Mouse (Mus musculus) myocyte (in vitro differentiated cells): Measurements from ENCODE around the gene Gatad1. TPM values are rescaled to one million over a fixed set of nuclear protein-coding genes. Genes with fewer than 3 reads are reported as not detected.

Source experiments
- H3K27me3 ChIP-seq: one replicate; pipeline ENCODE4 v1.6.1; 2011; ENCODE audit not compliant: control insufficient read depth, insufficient read depth, insufficient read length
- H3K36me3 ChIP-seq: one replicate; pipeline ENCODE4 v1.6.1; 2011; ENCODE audit not compliant: control insufficient read depth, insufficient read depth
- H3K4me2 ChIP-seq: one replicate; pipeline ENCODE4 v1.6.1; 2011; ENCODE audit warnings: low read depth, control low read depth
- H3K4me3 ChIP-seq: one replicate; pipeline ENCODE4 v1.5.1; 2011; ENCODE audit warnings: mild to moderate bottlenecking, control low read depth, moderate library complexity
- H3K79me2 ChIP-seq: one replicate; pipeline ENCODE4 v1.6.1; 2011; ENCODE audit not compliant: control insufficient read depth, insufficient read depth
- H3ac ChIP-seq: one replicate; pipeline ENCODE4 v1.6.1; 2011; ENCODE audit not compliant: control insufficient read depth, insufficient read length
- CEBPB ChIP-seq: IDR thresholded peaks from 2 replicates; pipeline ENCODE4 v1.6.1; 2011; ENCODE audit warnings: mild to moderate bottlenecking, moderate library complexity; ENCODE audit not compliant: poor library complexity, insufficient read depth, severe bottlenecking
- E2F4 ChIP-seq: IDR thresholded peaks from one replicate; pipeline ENCODE4 v1.6.1; 2011; ENCODE audit warnings: mild to moderate bottlenecking, control low read depth, moderate library complexity; ENCODE audit not compliant: insufficient read depth
- MAX ChIP-seq: IDR thresholded peaks from one replicate; pipeline ENCODE4 v1.6.1; 2011; ENCODE audit warnings: low read depth, mild to moderate bottlenecking, control low read depth
- MYOD1 ChIP-seq, 3 experiments: IDR thresholded peaks; one replicate each; pipeline ENCODE4 v1.6.1; 2011; ENCODE audit warnings: control low read depth in 2 of 3, low read depth in 2 of 3, mild to moderate bottlenecking in 2 of 3, moderate library complexity in 1 of 3; ENCODE audit not compliant: insufficient read length in 2 of 3, control insufficient read depth in 1 of 3
- MYOG ChIP-seq, 3 experiments: IDR thresholded peaks; one replicate each; pipeline ENCODE4 v1.6.1; 2011; ENCODE audit warnings: control low read depth in 2 of 3, low read depth in 2 of 3, mild to moderate bottlenecking in 2 of 3; ENCODE audit not compliant: insufficient read length in 2 of 3, control insufficient read depth in 1 of 3, insufficient read depth in 1 of 3
- POLR2A ChIP-seq: IDR thresholded peaks from one replicate; pipeline ENCODE4 v1.6.1; 2011; ENCODE audit warnings: low read depth, mild to moderate bottlenecking, control low read depth, moderate library complexity; ENCODE audit not compliant: insufficient read length
- POLR2AphosphoS2 ChIP-seq: IDR thresholded peaks from one replicate; pipeline ENCODE4 v1.6.1; 2011; ENCODE audit warnings: low read depth, control low read depth; ENCODE audit not compliant: insufficient read length
- REST ChIP-seq: IDR thresholded peaks from one replicate; pipeline ENCODE4 v1.6.1; 2011; ENCODE audit warnings: mild to moderate bottlenecking, control low read depth, moderate library complexity; ENCODE audit not compliant: insufficient read depth, insufficient read length
- SRF ChIP-seq: IDR thresholded peaks from one replicate; pipeline ENCODE4 v1.6.1; 2011; ENCODE audit warnings: low read depth; ENCODE audit not compliant: control insufficient read depth, insufficient read length
- TCF12 ChIP-seq: IDR thresholded peaks from one replicate; pipeline ENCODE4 v1.6.1; 2011; ENCODE audit warnings: mild to moderate bottlenecking, control low read depth; ENCODE audit not compliant: poor library complexity, insufficient read depth, severe bottlenecking
- TCF3 ChIP-seq: IDR thresholded peaks from one replicate; pipeline ENCODE4 v1.6.1; 2011; ENCODE audit warnings: low read depth, control low read depth; ENCODE audit not compliant: insufficient read length
- USF1 ChIP-seq: IDR thresholded peaks from one replicate; pipeline ENCODE4 v1.6.1; 2011; ENCODE audit warnings: low read depth, mild to moderate bottlenecking, control low read depth, moderate library complexity
- polyA plus RNA-seq: library from polyadenylated mRNA; unstranded; fragments of >200 nt; fragmentation: generic; extraction: Trizol; gene quantifications from one replicate; pipeline ENCODE4 v1.2.1, GENCODE M21; 2012; ENCODE audit warnings: missing spikeins

The Gatad1 gene
- polyA plus RNA-seq, 1 experiment: 89.9 TPM

- Histone ChIP-seq H3K79me2 (no peaks in the 10 kb centered on the region), H3K4me3 (no peak overlapping the region), H3K36me3 (peaks cover 7% of the 10 kb centered on the region), H3K4me2 (no peak overlapping the region), H3ac (no peak overlapping the region), H3K27me3 (no peaks in the 10 kb centered on the region)
- no peak for TF ChIP-seq MYOG (IDR thresholded peaks at IDR 0.05; ENCODE audit: control insufficient read depth in 1 of 3, insufficient read depth in 1 of 3, insufficient read length in 2 of 3, low read depth in 2 of 3)
These were observed 56.2 kb downstream of the Gatad1 start for GRCm38 (mm10) chr5:3600790-3601189.

- H3K79me2 ChIP-seq: peaks cover 4% of the 10 kb centered on the region
- H3K36me3 ChIP-seq: peaks cover 7% of the 10 kb centered on the region
- H3K27me3 ChIP-seq: no peaks in the 10 kb centered on the region
- TF ChIP-seq SRF (no peak), USF1 (no peak), CEBPB (no peak), POLR2A (no peak), REST (no peak)
- H3ac ChIP-seq: no peak overlapping the region
- H3K4me3 ChIP-seq: no peak overlapping the region
- no peak overlapping the region for H3K4me2 ChIP-seq
These were observed 56.7 kb downstream of the Gatad1 start for GRCm38 (mm10) chr5:3600298-3600697.

- TF ChIP-seq TCF12: no peak
- TF ChIP-seq MYOG (IDR thresholded peaks at IDR 0.05; ENCODE audit: control insufficient read depth in 1 of 3, insufficient read depth in 1 of 3, insufficient read length in 2 of 3, low read depth in 2 of 3): no peak
- no peak for TF ChIP-seq SRF
- TF ChIP-seq CEBPB: no peak
- TF ChIP-seq TCF3: no peak
- TF ChIP-seq POLR2AphosphoS2: no peak
- no peak for TF ChIP-seq MYOD1 (IDR thresholded peaks at IDR 0.05; ENCODE audit: control insufficient read depth in 1 of 3, insufficient read length in 2 of 3, low read depth in 2 of 3)
- H3K27me3 ChIP-seq: no peaks in the 10 kb centered on the region
- H3K36me3 ChIP-seq: no peaks in the 10 kb centered on the region
- H3K4me2 ChIP-seq: no peak overlapping the region
- H3K79me2 ChIP-seq: peaks cover 7% of the 10 kb centered on the region
- no peak overlapping the region for H3K4me3 ChIP-seq
- no peak overlapping the region for H3ac ChIP-seq
These were observed 58.2 kb downstream of the Gatad1 start for GRCm38 (mm10) chr5:3598766-3599165.

GRCm38 (mm10) chr5:3597171-3597570, 59.8 kb downstream of the Gatad1 start:
- TF ChIP-seq TCF3 (no peak), REST (no peak), CEBPB (no peak), TCF12 (no peak), MAX (no peak), MYOG (IDR thresholded peaks at IDR 0.05; ENCODE audit: control insufficient read depth in 1 of 3, insufficient read depth in 1 of 3, insufficient read length in 2 of 3, low read depth in 2 of 3) (no peak), POLR2AphosphoS2 (no peak), E2F4 (no peak), USF1 (no peak), MYOD1 (IDR thresholded peaks at IDR 0.05; ENCODE audit: control insufficient read depth in 1 of 3, insufficient read length in 2 of 3, low read depth in 2 of 3) (no peak), POLR2A (no peak), SRF (no peak)
- Histone ChIP-seq H3K36me3 (no peaks in the 10 kb centered on the region), H3K27me3 (no peaks in the 10 kb centered on the region), H3K4me3 (peak overlapping the region; percentile 93), H3K4me2 (peak overlapping the region; percentile 86), H3ac (no peak overlapping the region), H3K79me2 (peaks cover 7% of the 10 kb centered on the region)

- Histone ChIP-seq H3ac (peak within 1 kb of the TSS; percentile 87), H3K4me2 (peak within 1 kb of the TSS; percentile 86), H3K36me3 (no peaks in the 10 kb centered on the region), H3K4me3 (peak within 1 kb of the TSS; percentile 93), H3K79me2 (peaks cover 7% of the 10 kb centered on the region), H3K27me3 (no peaks in the 10 kb centered on the region)
- TF ChIP-seq TCF3: no peak
- TF ChIP-seq POLR2A: peak; percentile 50
- no peak for TF ChIP-seq SRF
- no peak for TF ChIP-seq POLR2AphosphoS2
- TF ChIP-seq MYOG (IDR thresholded peaks at IDR 0.05; ENCODE audit: control insufficient read depth in 1 of 3, insufficient read depth in 1 of 3, insufficient read length in 2 of 3, low read depth in 2 of 3): peak in 1 of 3 experiments; percentile 1
- no peak for TF ChIP-seq E2F4
- no peak for TF ChIP-seq CEBPB
- TF ChIP-seq REST: no peak
- TF ChIP-seq MAX: no peak
- peak in 2 of 3 experiments; percentile 10 to 43 for TF ChIP-seq MYOD1 (IDR thresholded peaks at IDR 0.05; ENCODE audit: control insufficient read depth in 1 of 3, insufficient read length in 2 of 3, low read depth in 2 of 3)
- TF ChIP-seq TCF12: no peak
- peak; percentile 65 for TF ChIP-seq USF1
These were observed 60.6 kb downstream of the Gatad1 start, which contains the start of gene Rbm48 for GRCm38 (mm10) chr5:3596399-3596766. Rbm48 (minus strand) TSS chr5:3596585.
